Mouse (Mus musculus): ENCODE results near the gene 5830411N06Rik. TPM values are rescaled to one million over a fixed set of nuclear protein-coding genes. Genes with fewer than 3 reads are reported as not detected.

The 5830411N06Rik gene
- polyA plus RNA-seq (2016; fragmentation: Nextera tagmentation; extraction: Ambion mirVana) = not detected in 2 replicates

GRCm38 (mm10) chr7:140247216-140247615, at the start of gene 5830411N06Rik:
Gene 5830411N06Rik, plus strand, starts transcription at chr7:140247284.
- Histone ChIP-seq H3K4me1 (no peaks in the 10 kb centered on the region), H3K4me3 (no peak within 1 kb of the TSS), H3K9ac (no peak within 1 kb of the TSS), H3K27me3 (replicated peaks) (no peaks in the 10 kb centered on the region), H3K27ac (no peak within 1 kb of the TSS), H3K36me3 (no peaks in the 10 kb centered on the region), H3K4me2 (no peak within 1 kb of the TSS), H3K9me3 (replicated peaks) (no peaks in the 10 kb centered on the region)
- ATAC-seq = no peak
- WGBS (ENCODE audit: insufficient replicate concordance) = 65% methylated on average over 4 of the region's 4 CpGs

GRCm38 (mm10) chr7:140201090-140201489, 46.0 kb upstream of the 5830411N06Rik start:
- no peaks in the 10 kb centered on the region for H3K9me3 ChIP-seq (replicated peaks)
- no peaks in the 10 kb centered on the region for H3K27me3 ChIP-seq (replicated peaks)
- H3K27ac ChIP-seq = no peak overlapping the region
- 47% methylated on average over 4 of the region's 4 CpGs for WGBS (ENCODE audit: insufficient replicate concordance)
- ATAC-seq = 0 out of 2 replicates have a peak, but pooled peaks have one; percentile 50
- peaks cover 8% of the 10 kb centered on the region for H3K4me1 ChIP-seq
- H3K4me3 ChIP-seq = no peak overlapping the region
- no peak overlapping the region for H3K9ac ChIP-seq
- no peaks in the 10 kb centered on the region for H3K36me3 ChIP-seq
- no peak overlapping the region for H3K4me2 ChIP-seq

GRCm38 (mm10) chr7:140205864-140206263, 41.2 kb upstream of the 5830411N06Rik start, which contains the start of gene Olfr524:
Gene Olfr524, minus strand, starts transcription at chr7:140205964.
- H3K9me3 ChIP-seq (replicated peaks) = no peaks in the 10 kb centered on the region
- no peak within 1 kb of the TSS for H3K9ac ChIP-seq
- H3K36me3 ChIP-seq = no peaks in the 10 kb centered on the region
- no peaks in the 10 kb centered on the region for H3K27me3 ChIP-seq (replicated peaks)
- peaks cover 28% of the 10 kb centered on the region for H3K4me1 ChIP-seq
- no peak within 1 kb of the TSS for H3K4me3 ChIP-seq
- no peak for ATAC-seq
- no peak within 1 kb of the TSS for H3K4me2 ChIP-seq
- H3K27ac ChIP-seq = no peak within 1 kb of the TSS

- WGBS (ENCODE audit: insufficient replicate concordance) = 38% methylated on average over 3 of the region's 3 CpGs
- Histone ChIP-seq H3K9me3 (replicated peaks) (no peaks in the 10 kb centered on the region), H3K4me1 (peaks cover 22% of the 10 kb centered on the region), H3K36me3 (no peaks in the 10 kb centered on the region), H3K4me2 (no peak overlapping the region), H3K27ac (no peak overlapping the region), H3K9ac (no peak overlapping the region), H3K4me3 (no peak overlapping the region), H3K27me3 (replicated peaks) (no peaks in the 10 kb centered on the region)
- peak; percentile 46 for ATAC-seq
These were observed 40.2 kb upstream of the 5830411N06Rik start for GRCm38 (mm10) chr7:140206904-140207303.

GRCm38 (mm10) chr7:140208153-140208552, 38.9 kb upstream of the 5830411N06Rik start:
- H3K4me2 ChIP-seq = peak overlapping the region; percentile 7
- no peak overlapping the region for H3K27ac ChIP-seq
- H3K4me1 ChIP-seq = peaks cover 22% of the 10 kb centered on the region
- no peaks in the 10 kb centered on the region for H3K27me3 ChIP-seq (replicated peaks)
- peak; percentile 84 for ATAC-seq
- H3K9me3 ChIP-seq (replicated peaks) = no peaks in the 10 kb centered on the region
- WGBS (ENCODE audit: insufficient replicate concordance) = 22% methylated on average over 8 of the region's 8 CpGs
- H3K9ac ChIP-seq = no peak overlapping the region
- no peak overlapping the region for H3K4me3 ChIP-seq
- H3K36me3 ChIP-seq = no peaks in the 10 kb centered on the region

GRCm38 (mm10) chr7:140208677-140209076, 38.4 kb upstream of the 5830411N06Rik start:
- no peak overlapping the region for H3K9ac ChIP-seq
- no peak for ATAC-seq
- H3K4me3 ChIP-seq = no peak overlapping the region
- H3K4me1 ChIP-seq = peaks cover 22% of the 10 kb centered on the region
- H3K9me3 ChIP-seq (replicated peaks) = no peaks in the 10 kb centered on the region
- 0 out of 2 replicates have a peak, but pooled peaks cover 2% of the 10 kb centered on the region for H3K27me3 ChIP-seq (replicated peaks)
- H3K36me3 ChIP-seq = no peaks in the 10 kb centered on the region
- H3K27ac ChIP-seq = no peak overlapping the region
- H3K4me2 ChIP-seq = 0 out of 2 replicates have a peak overlapping the region, but pooled peaks have one; percentile 7
- WGBS (ENCODE audit: insufficient replicate concordance) = 50% methylated on average over 3 of the region's 3 CpGs

- H3K4me1 ChIP-seq = no peaks in the 10 kb centered on the region
- no peak overlapping the region for H3K27ac ChIP-seq
- 70% methylated on average over 5 of the region's 5 CpGs for WGBS (ENCODE audit: insufficient replicate concordance)
- no peak overlapping the region for H3K4me2 ChIP-seq
- no peak overlapping the region for H3K4me3 ChIP-seq
- ATAC-seq = no peak
- H3K36me3 ChIP-seq = no peaks in the 10 kb centered on the region
- no peak overlapping the region for H3K9ac ChIP-seq
- 0 out of 2 replicates have a peak, but pooled peaks cover 3% of the 10 kb centered on the region for H3K27me3 ChIP-seq (replicated peaks)
- no peaks in the 10 kb centered on the region for H3K9me3 ChIP-seq (replicated peaks)
These were observed 33.2 kb upstream of the 5830411N06Rik start for GRCm38 (mm10) chr7:140213841-140214240.

GRCm38 (mm10) chr7:140217967-140218366, 29.1 kb upstream of the 5830411N06Rik start, which contains the start of gene Cd163l1:
Gene Cd163l1, plus strand, starts transcription at chr7:140218267.
- H3K27ac ChIP-seq = no peak within 1 kb of the TSS
- peak; percentile 32; the same call in 1 of the 2 replicates for ATAC-seq
- no peak within 1 kb of the TSS for H3K9ac ChIP-seq
- H3K27me3 ChIP-seq (replicated peaks) = 0 out of 2 replicates have a peak, but pooled peaks cover 3% of the 10 kb centered on the region
- no peak within 1 kb of the TSS for H3K4me2 ChIP-seq
- H3K36me3 ChIP-seq = no peaks in the 10 kb centered on the region
- no peak within 1 kb of the TSS for H3K4me3 ChIP-seq
- no peaks in the 10 kb centered on the region for H3K9me3 ChIP-seq (replicated peaks)
- H3K4me1 ChIP-seq = no peaks in the 10 kb centered on the region
- WGBS (ENCODE audit: insufficient replicate concordance) = 61% methylated on average over 2 of the region's 2 CpGs

GRCm38 (mm10) chr7:140219268-140219667, 27.8 kb upstream of the 5830411N06Rik start:
- Histone ChIP-seq H3K27me3 (replicated peaks) (no peaks in the 10 kb centered on the region), H3K4me1 (no peaks in the 10 kb centered on the region), H3K4me2 (no peak overlapping the region), H3K9ac (no peak overlapping the region), H3K9me3 (replicated peaks) (no peaks in the 10 kb centered on the region), H3K36me3 (no peaks in the 10 kb centered on the region), H3K27ac (no peak overlapping the region), H3K4me3 (no peak overlapping the region)
- no peak for ATAC-seq
- WGBS (ENCODE audit: insufficient replicate concordance) = 11% methylated on average over 1 of the region's 1 CpGs

- Histone ChIP-seq H3K36me3 (no peaks in the 10 kb centered on the region), H3K4me3 (no peak overlapping the region), H3K4me1 (no peaks in the 10 kb centered on the region), H3K9ac (no peak overlapping the region), H3K9me3 (replicated peaks) (no peaks in the 10 kb centered on the region), H3K27me3 (replicated peaks) (no peaks in the 10 kb centered on the region), H3K4me2 (no peak overlapping the region), H3K27ac (no peak overlapping the region)
- WGBS (ENCODE audit: insufficient replicate concordance) = 61% methylated on average over 4 of the region's 4 CpGs
- ATAC-seq = no peak
These were observed 26.7 kb upstream of the 5830411N06Rik start for GRCm38 (mm10) chr7:140220375-140220774.

GRCm38 (mm10) chr7:140224209-140224608, 22.9 kb upstream of the 5830411N06Rik start:
- ATAC-seq = no peak
- Histone ChIP-seq H3K9ac (no peak overlapping the region), H3K4me2 (no peak overlapping the region), H3K4me1 (no peaks in the 10 kb centered on the region), H3K27me3 (replicated peaks) (no peaks in the 10 kb centered on the region), H3K9me3 (replicated peaks) (no peaks in the 10 kb centered on the region), H3K36me3 (no peaks in the 10 kb centered on the region), H3K4me3 (no peak overlapping the region), H3K27ac (no peak overlapping the region)
- 77% methylated on average over 13 of the region's 13 CpGs for WGBS (ENCODE audit: insufficient replicate concordance)

GRCm38 (mm10) chr7:140228476-140228875, 18.6 kb upstream of the 5830411N06Rik start:
- Histone ChIP-seq H3K36me3 (no peaks in the 10 kb centered on the region), H3K9ac (no peak overlapping the region), H3K4me1 (no peaks in the 10 kb centered on the region), H3K27me3 (replicated peaks) (no peaks in the 10 kb centered on the region), H3K27ac (no peak overlapping the region), H3K4me2 (no peak overlapping the region), H3K9me3 (replicated peaks) (no peaks in the 10 kb centered on the region), H3K4me3 (no peak overlapping the region)
- ATAC-seq = no peak
- WGBS (ENCODE audit: insufficient replicate concordance) = 68% methylated on average over 13 of the region's 13 CpGs

- Histone ChIP-seq H3K9ac (no peak overlapping the region), H3K4me2 (no peak overlapping the region), H3K27ac (no peak overlapping the region), H3K36me3 (no peaks in the 10 kb centered on the region), H3K4me1 (no peaks in the 10 kb centered on the region), H3K4me3 (no peak overlapping the region), H3K27me3 (replicated peaks) (no peaks in the 10 kb centered on the region), H3K9me3 (replicated peaks) (0 out of 2 replicates have a peak, but pooled peaks cover 3% of the 10 kb centered on the region)
- WGBS (ENCODE audit: insufficient replicate concordance) = 48% methylated on average over 2 of the region's 2 CpGs
- ATAC-seq = no peak
These were observed 16.1 kb upstream of the 5830411N06Rik start for GRCm38 (mm10) chr7:140231026-140231425.
